Mouse (Mus musculus) ES-E14 (cell line): ENCODE results near the gene Zscan12. TPM values are rescaled to one million over a fixed set of nuclear protein-coding genes. Genes with fewer than 3 reads are reported as not detected.

ENCODE experiments used
- DNase-seq: peaks from one replicate; pipeline ENCODE4 v3.0.0-alpha.2; 2013; ENCODE audit warnings: low read depth, low spot score
- H3K27ac ChIP-seq: 2 replicates; pipeline ENCODE4 v1.5.1; 2012; ENCODE audit warnings: low read depth, mild to moderate bottlenecking, low read length, moderate library complexity, mixed read lengths; ENCODE audit not compliant: poor library complexity, insufficient read depth, severe bottlenecking
- H3K36me3 ChIP-seq: 2 replicates; pipeline ENCODE4 v1.6.1; 2012; ENCODE audit warnings: mild to moderate bottlenecking, low read length, moderate library complexity, mixed read lengths; ENCODE audit not compliant: control insufficient read depth, poor library complexity, insufficient read depth, severe bottlenecking
- H3K4me1 ChIP-seq, 2 experiments: fragments of 150-350 bp in 1 of 2; sonication (generic) in 1 of 2; 2 replicates each; pipeline ENCODE4 v1.6.1; 2012; ENCODE audit warnings: low read length in 2 of 2, mild to moderate bottlenecking in 1 of 2, mixed read lengths in 1 of 2; ENCODE audit not compliant: control insufficient read depth in 2 of 2, insufficient read depth in 2 of 2, poor library complexity in 1 of 2
- H3K4me3 ChIP-seq, 2 experiments: fragments of 150-350 bp in 1 of 2; sonication (generic) in 1 of 2; 2 replicates each; pipeline ENCODE4 v1.5.1; 2012; ENCODE audit warnings: low read length in 2 of 2, low read depth in 1 of 2, mild to moderate bottlenecking in 1 of 2, mixed read lengths in 1 of 2; ENCODE audit not compliant: insufficient read depth in 1 of 2, poor library complexity in 1 of 2, severe bottlenecking in 1 of 2
- H3K9ac ChIP-seq: 2 replicates; pipeline ENCODE4 v1.6.1; 2012; ENCODE audit warnings: low read depth, mild to moderate bottlenecking, low read length, mixed read lengths; ENCODE audit not compliant: poor library complexity, insufficient read depth, severe bottlenecking
- H3K9me3 ChIP-seq: fragments of 150-350 bp; sonication (generic); 2 replicates; pipeline ENCODE4 v1.6.1; 2012; ENCODE audit warnings: low read depth, mild to moderate bottlenecking, low read length; ENCODE audit not compliant: control insufficient read depth, insufficient read depth
- CHD2 ChIP-seq: IDR thresholded peaks from 2 replicates; pipeline ENCODE4 v1.6.1; 2014; ENCODE audit warnings: mild to moderate bottlenecking, low read depth, low read length, inconsistent platforms
- HCFC1 ChIP-seq: IDR thresholded peaks from 2 replicates; pipeline ENCODE4 v1.6.1; 2012; ENCODE audit warnings: low read length, inconsistent platforms, borderline replicate concordance; ENCODE audit not compliant: insufficient read depth
- MAFK ChIP-seq: IDR thresholded peaks from 2 replicates; pipeline ENCODE4 v1.6.1; 2014; ENCODE audit warnings: mild to moderate bottlenecking, low read depth, low read length, inconsistent platforms; ENCODE audit not compliant: insufficient read depth
- ZC3H11A ChIP-seq: IDR thresholded peaks from 2 replicates; pipeline ENCODE4 v1.6.1; 2012; ENCODE audit warnings: low read depth, mild to moderate bottlenecking, inconsistent platforms, low read length, borderline replicate concordance
- ZNF384 ChIP-seq: IDR thresholded peaks from 2 replicates; pipeline ENCODE4 v1.6.1; 2012; ENCODE audit warnings: low read depth, low read length, inconsistent platforms
- in situ Hi-C, 2 experiments: fragments of 600-800 bp; cut with MboI; formaldehyde crosslinking; loops; one replicate each; pipeline ENCODE4 v1.15.1; 2025; ENCODE audit warnings: low sequenced_read_pairs in 2 of 2, inconsistent platforms in 1 of 2; ENCODE audit not compliant: unreplicated experiment in 2 of 2
- total RNA-seq: library from RNA; depleted of rRNA; stranded (reverse); fragments of 300-350 nt; gene quantifications from 2 replicates; pipeline ENCODE4 v1.2.3, GENCODE M21; 2012; rRNA removed

Zscan12 gene
- total RNA-seq = 7.1 and 10.4 TPM in 2 replicates

DNA sequence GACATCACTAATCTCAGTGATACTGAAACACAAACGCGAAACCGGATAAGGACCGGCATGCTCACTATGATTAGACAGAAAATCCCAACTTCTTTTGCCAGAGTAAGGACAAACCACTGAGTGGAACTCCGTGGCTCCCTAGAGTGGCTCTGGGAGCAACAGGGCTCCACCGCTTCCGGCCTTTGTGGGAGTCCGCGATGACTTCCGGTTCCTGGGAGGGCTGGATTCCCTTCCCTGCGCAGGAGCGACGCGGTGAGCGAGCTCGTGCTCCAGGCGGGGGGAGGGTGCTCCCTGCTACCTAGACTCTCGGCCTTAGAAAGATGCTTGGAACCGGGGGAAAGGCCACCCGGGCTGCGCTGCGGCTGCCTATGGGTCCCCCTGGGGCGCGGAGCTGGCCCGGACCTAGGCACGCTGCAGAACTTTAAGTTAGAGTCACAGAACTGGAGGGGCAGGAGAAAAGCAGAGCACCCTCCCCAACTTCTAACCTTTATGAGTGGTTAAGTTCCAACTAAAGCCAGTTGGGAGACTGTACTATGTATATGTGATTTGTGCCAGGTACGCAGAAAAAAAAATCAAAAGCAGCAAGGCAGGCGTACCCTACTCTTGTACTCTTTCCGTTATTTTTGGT, at the start of gene Zscan12:
Gene Zscan12, plus strand, starts transcription at position 200 of the 628 bp plus-strand sequence.
- H3K4me1 ChIP-seq = 0 out of 4 replicates have a peak, but pooled peaks cover 0 to 2% of the 10 kb centered on the region in 2 experiments
- in situ Hi-C loops = no loop called here
- H3K36me3 ChIP-seq = no peaks in the 10 kb centered on the region
- H3K9me3 ChIP-seq = no peaks in the 10 kb centered on the region
- DNase-seq = peak; percentile 85
- peak within 1 kb of the TSS; percentile 76 to 86 for H3K4me3 ChIP-seq
- peak within 1 kb of the TSS; percentile 93 for H3K9ac ChIP-seq
- TF ChIP-seq MAFK (no peak), ZNF384 (no peak), CHD2 (no peak), HCFC1 (peak; percentile 73; the same call in 1 of the 2 replicates), ZC3H11A (no peak)
- H3K27ac ChIP-seq = no peak within 1 kb of the TSS

GRCm38 (mm10) chr13:21312854-21313253, 49.8 kb upstream of the Zscan12 start:
- no peak for DNase-seq
- no peak for TF ChIP-seq MAFK
- no peak for TF ChIP-seq CHD2
- TF ChIP-seq HCFC1 = no peak
- TF ChIP-seq ZC3H11A = no peak
- TF ChIP-seq ZNF384 = no peak
- Histone ChIP-seq H3K9me3 (no peaks in the 10 kb centered on the region), H3K4me3 (no peak overlapping the region), H3K27ac (no peak overlapping the region), H3K9ac (no peak overlapping the region), H3K36me3 (no peaks in the 10 kb centered on the region), H3K4me1 (0 out of 4 replicates have a peak, but pooled peaks cover 0 to 1% of the 10 kb centered on the region in 2 experiments)
- in situ Hi-C loops = no loop called here

- in situ Hi-C loops = no loop called here
- 0 out of 4 replicates have a peak, but pooled peaks cover 0 to 1% of the 10 kb centered on the region in 2 experiments for H3K4me1 ChIP-seq
- no peaks in the 10 kb centered on the region for H3K36me3 ChIP-seq
- no peak for TF ChIP-seq ZC3H11A
- TF ChIP-seq ZNF384 = no peak
- no peaks in the 10 kb centered on the region for H3K9me3 ChIP-seq
- no peak overlapping the region for H3K9ac ChIP-seq
- DNase-seq = no peak
- no peak overlapping the region for H3K4me3 ChIP-seq
- no peak overlapping the region for H3K27ac ChIP-seq
These were observed 48.7 kb upstream of the Zscan12 start for GRCm38 (mm10) chr13:21313903-21314302.

- H3K36me3 ChIP-seq = no peaks in the 10 kb centered on the region
- in situ Hi-C loops = no loop called here
These were observed 42.4 kb upstream of the Zscan12 start for GRCm38 (mm10) chr13:21320262-21320661.

More at GRCm38 (mm10) chr13:21320262-21320661, 42.4 kb upstream of the Zscan12 start:
- Histone ChIP-seq H3K4me1 (no peaks in the 10 kb centered on the region), H3K4me3 (no peak overlapping the region), H3K27ac (no peak overlapping the region), H3K9me3 (no peaks in the 10 kb centered on the region), H3K9ac (no peak overlapping the region)
- TF ChIP-seq ZNF384 (no peak), ZC3H11A (no peak), CHD2 (no peak), HCFC1 (no peak), MAFK (no peak)
- DNase-seq = no peak
